Mouse (Mus musculus): Measurements from ENCODE around the gene Lrch1. TPM values are rescaled to one million over a fixed set of nuclear protein-coding genes. Genes with fewer than 3 reads are reported as not detected.

The Lrch1 gene
- total RNA-seq, 2 experiments from 2014 or later: 16.8 to 17.9 TPM

DNA sequence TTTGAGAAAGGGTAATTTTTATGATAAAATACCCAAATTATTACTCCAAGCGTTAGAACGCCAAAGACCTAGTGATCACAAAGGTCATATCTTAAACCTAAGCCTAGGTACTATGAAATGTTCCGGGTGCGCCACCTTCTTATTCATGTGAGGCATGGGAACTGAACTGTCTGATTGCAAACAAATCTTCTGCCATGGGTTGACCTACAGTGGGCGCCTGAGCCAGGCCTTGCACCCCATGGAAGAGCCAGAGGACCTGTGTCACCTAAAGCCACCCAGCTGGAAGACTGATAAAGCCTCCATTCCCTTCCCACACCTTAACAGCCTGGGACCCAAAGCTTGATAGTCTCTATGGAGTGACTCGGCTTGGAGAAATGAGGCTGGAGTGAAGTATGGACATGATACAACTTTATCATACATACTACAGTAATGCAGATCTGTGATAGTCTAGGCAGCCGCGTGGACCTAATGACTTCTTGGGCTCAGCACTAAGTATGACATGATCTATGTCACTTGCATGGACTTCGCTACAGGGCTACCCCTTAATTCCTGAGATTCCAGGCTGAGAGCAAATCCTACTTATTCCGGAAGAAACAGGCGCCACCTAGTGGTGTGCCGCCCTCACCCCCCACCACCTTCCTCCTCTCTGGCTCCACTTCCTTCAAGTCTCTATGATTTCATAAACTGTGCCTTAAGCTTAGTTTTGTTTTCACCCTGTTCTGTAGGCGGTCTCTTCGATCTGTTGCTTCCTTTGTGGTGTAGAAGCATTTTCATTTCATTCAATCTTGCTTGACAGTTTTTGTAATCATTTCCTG is 957 bp upstream of the Lrch1 start:
- DNase-seq (ENCODE audit: low spot score): no peak
- intact Hi-C loops (cut with DNase I): loop anchor here (1.0 to 5.0 kb wide), 4 partner anchors 39 to 184 kb away; no protein-coding TSS in a partner anchor

DNA sequence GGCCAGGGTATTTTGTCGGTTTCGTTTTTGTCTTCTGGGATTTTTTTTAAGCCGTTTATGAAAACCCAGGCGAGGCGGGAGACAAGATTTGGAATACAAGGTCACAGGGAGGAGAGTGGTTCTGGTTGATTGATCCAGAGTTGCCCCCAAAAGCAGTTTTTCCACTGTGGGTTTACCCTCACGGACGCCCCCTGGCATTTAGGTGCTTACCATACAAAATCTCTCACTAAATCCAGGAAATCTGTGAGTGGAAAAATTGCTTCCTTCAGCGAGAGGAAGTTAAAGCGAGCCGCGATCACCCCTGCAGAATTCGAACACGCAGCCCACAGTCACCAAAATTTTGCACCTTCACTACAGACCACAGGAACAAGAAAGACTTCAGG is 329 bp upstream of the Lrch1 start:
- intact Hi-C loops (cut with DNase I): loop anchor here (5.0 kb wide), 3 partner anchors 39 to 96 kb away; no protein-coding TSS in a partner anchor
- DNase-seq (ENCODE audit: low spot score): no peak

DNA sequence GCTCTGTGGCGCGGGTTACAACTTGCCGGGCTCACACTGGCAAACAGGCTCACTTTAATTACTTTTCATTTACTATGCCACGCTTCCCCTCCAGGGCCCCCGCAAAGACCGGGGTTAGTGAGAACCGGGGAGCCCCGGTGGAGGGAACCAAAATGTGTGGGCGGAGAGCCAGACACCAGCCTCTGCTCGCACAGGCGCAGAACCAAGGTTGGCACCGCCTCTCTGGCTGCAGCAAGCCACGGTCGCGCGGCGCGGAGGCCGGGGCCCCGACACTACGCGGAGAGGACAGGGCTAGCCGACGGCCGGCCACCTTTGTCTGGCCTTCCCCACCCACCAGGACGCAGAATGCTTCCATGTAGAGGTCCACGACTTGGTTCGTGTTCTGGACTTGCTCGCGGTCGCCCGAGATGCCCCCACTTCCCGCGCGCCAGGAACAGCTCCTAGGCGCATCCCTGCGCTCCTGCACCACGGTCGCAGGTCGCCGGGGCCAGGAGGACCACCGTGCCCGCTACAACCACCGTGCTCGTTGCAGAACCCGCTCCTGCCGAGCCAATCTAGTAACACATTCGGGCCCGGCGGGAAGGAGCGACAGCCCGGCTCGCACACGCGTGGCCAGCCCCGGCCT is 813 bp downstream of the Lrch1 start:
- intact Hi-C loops (cut with DNase I): loop anchor here (2.0 to 5.0 kb wide), 4 partner anchors 32 to 95 kb away; no protein-coding TSS in a partner anchor
- DNase-seq (ENCODE audit: low spot score): peak; percentile 70

DNA sequence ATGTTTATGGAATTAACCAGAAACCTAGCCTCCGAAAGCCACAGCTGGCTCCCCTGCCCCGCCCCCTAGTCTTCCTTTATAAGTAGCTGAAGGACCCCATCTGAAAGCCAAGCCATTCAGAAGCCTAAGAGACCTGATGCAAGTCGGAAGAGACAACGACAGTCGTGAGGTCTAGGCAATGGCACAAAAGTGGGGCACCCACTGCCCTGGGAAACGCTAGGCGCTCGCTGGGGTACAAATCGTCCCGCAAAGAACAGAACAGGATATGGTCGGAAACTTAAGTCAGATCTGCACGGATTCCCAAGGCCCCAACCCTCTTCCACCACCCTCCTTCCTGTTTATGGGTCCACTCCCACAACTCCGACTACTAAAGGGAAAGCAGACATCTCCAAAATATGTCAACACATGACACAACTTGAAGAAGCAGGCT is 1.3 kb downstream of the Lrch1 start:
- DNase-seq (ENCODE audit: low spot score): no peak
- intact Hi-C loops (cut with DNase I): loop anchor here (2.0 to 5.0 kb wide), 4 partner anchors 32 to 94 kb away; no protein-coding TSS in a partner anchor

DNA sequence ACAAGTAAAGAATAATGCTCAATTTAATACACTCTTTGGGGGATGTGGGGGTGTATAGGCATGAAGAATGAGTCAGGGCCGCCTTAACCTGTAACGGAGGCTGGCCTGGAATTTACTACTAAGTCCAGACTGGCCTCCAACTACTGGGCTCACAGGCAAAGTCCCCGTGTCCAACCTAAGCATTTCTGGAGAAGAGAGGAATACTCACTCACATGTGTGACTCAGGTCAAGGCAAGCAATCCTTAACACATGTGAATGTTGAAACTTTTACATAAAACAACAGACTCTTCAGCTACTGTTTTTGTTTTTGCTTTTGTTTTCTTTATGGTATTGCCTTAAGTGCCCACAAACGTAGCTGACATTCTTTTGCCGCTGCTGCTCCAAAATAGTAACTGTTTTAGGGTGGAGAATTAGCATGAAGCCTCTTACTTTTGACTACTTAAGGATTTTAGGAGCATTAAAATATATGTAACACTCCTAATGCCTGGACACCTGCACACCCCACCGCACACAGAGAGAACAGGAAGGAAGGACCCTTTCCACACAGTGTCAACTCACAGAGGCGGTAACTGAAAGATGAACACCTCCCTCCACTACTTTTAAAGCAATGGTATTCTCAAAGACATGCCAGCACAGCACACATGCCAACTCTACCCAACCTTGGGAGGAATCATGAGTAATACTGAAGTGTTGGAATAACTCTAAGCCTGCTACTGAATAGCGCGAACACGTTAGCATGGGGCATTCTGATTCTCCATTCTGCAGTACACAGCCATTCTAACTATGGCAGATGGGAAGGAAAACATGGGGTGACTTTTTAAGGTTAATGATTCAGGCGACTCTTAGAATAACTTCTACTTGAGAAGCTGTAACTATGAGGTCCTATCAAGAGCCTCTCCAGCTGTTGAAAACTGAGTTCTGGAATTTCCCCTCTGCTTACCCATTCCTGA is 2.1 kb downstream of the Lrch1 start:
- intact Hi-C loops (cut with DNase I): loop anchor here (2.0 to 5.0 kb wide), 5 partner anchors 31 to 93 kb away; no protein-coding TSS in a partner anchor
- DNase-seq (ENCODE audit: low spot score): no peak

DNA sequence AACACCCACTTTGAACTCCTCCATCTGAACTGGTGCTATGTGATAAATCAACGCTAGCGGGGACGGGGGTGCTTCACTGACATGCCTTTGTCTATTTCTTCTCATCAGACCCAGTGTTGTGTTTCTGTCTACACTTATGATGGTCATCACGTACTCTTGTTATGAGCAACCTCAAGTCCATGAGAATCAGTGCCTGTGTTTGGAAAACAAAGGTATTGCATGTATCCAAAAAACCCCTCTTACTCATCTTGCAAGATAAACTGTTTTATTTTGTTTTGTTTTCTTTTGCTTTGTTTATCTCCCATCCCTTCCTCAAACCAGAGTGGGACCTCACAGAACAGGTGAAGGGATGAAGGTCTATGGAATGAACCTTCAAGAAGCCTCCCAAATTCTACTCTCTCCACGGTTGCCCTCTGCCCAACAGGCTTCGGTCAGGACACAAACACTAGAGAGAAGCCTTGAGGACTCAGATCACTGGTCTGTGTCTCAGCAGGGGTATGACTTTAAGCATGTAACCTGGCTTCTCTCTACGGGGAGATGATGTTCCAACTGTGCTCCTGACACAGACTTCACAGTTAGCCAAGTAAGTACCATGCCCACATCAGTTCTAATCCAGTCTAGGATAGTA is 3.4 kb downstream of the Lrch1 start:
- intact Hi-C loops (cut with DNase I): loop anchor here (2.0 kb wide), 1 partner anchor 39 kb away; no protein-coding TSS in a partner anchor
- DNase-seq (ENCODE audit: low spot score): no peak

DNA sequence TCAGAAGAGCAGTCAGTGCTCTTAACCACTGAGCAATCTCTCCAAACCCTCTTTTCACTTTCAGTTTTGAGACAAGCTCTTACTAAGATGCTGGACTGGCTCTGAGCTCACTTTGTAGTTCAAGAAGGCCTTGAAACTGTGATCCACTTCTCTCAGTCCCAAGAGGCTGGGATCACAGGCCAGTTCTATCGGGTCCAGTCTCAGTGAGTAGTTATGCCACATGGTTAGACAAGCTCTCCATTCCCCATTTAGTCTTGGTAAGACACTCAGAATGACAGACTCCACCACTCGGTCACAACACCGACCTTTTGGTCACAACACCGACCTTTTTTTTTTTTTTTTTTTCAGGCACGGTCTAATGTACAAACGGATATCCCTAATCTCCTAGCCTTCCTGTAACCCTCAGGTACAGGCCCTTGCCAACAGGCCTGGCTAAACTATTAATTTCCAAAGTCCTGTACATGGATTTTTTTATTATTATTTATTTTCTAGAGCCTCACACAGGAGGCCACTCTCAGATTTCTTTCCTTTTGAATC is 4.0 kb downstream of the Lrch1 start:
- DNase-seq (ENCODE audit: low spot score): no peak
- intact Hi-C loops (cut with DNase I): loop anchor here (2.0 kb wide), 1 partner anchor 39 kb away; no protein-coding TSS in a partner anchor

DNA sequence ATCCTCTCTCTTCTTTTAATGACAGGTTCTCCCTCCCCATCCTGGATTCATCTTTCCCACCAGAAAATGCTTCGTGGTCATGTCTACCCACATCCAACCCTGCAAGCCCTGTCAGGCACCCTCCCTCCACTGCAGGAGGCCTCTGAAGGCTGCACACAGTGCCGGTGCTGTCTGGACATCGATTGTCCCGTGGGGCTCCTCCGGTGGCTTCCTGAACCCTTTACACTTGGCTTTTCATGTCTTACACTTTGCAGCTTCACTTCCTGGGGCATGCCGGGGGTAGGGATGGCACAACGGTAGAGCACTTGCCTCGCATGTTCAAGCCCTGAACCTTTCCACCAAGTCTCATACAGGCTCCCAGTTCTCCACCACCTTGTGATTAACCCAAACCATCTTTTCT is 4.7 kb downstream of the Lrch1 start:
- no peak for DNase-seq (ENCODE audit: low spot score)
- intact Hi-C loops (cut with DNase I): no loop called here

DNA sequence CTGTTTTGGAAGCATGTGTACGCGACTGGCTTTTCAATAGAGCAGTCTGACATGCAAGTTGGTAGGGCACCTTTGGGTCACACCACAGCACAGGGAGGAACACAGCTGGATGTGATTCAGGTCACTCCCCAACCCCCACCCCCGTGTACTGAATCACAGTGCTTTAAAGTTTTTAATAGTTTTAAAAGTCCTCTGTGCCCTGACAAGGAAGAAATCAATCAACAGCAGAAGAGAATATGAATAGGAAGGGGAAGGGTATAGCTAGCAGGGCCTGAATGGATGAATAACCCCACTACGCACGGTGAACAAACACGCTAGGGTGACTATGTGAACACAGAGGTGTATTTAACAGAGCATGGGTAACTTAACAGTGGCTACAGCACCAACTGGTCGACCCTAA is 6.1 kb downstream of the Lrch1 start:
- DNase-seq (ENCODE audit: low spot score): no peak
- intact Hi-C loops (cut with DNase I): no loop called here

DNA sequence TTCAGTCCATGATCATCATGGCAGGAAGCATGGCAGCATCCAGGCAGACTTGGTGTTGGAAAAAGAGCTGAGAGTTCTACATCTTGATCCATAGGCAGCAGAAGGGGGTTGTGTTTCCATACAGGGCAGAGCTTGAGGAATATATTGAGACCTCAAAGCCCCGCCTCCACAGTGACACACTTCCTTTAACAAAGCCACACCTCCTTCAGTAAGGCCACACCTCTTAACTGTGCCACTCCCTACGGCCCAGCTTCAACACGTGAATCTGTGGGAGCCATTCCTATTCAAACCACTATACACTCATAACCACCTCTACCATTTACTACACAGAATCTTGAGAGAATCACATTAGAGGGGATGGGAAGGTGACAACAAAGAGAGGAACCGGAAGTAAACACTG is 6.9 kb downstream of the Lrch1 start:
- no peak for DNase-seq (ENCODE audit: low spot score)
- intact Hi-C loops (cut with DNase I): no loop called here

DNA sequence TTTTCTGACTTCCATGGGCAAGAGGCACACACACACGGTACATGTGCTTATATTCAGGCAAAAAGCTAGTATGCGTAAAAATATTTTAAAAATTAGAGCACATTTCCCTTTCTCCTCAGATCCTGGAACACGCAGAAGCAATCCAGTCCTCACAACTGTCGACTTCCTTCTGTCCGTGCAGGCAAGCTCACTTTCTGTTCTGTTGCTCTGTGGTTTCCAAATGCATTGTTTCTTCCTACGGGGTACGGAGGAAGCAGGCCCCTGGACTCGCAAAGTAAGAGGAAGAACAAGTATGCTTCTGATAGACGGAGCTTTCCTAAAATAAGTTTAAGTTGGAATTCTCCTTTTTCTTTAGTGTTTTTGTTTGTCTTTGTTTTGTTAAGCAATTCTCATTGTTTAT is 8.3 kb downstream of the Lrch1 start:
- intact Hi-C loops (cut with DNase I): no loop called here
- DNase-seq (ENCODE audit: low spot score): no peak

DNA sequence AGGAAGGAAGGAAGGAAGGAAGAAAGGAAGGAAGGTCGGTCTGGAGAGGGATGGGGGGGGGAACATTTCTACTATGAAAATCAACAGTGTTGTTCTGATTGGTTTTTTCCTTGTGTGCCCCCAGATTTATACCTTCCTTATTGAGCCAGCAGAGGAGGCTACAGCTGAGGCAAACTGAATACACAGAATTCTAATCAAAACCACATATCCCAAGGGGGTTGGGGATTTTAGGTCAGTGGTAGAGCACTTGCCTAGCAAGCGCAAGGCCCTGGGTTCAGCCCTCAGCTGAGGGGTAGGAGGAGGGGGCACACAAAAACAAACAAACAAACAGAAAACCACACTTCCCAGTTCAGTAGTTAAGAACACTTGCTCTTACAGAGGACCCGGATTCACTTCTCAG is 8.8 kb downstream of the Lrch1 start:
- intact Hi-C loops (cut with DNase I): no loop called here
- DNase-seq (ENCODE audit: low spot score): no peak

DNA sequence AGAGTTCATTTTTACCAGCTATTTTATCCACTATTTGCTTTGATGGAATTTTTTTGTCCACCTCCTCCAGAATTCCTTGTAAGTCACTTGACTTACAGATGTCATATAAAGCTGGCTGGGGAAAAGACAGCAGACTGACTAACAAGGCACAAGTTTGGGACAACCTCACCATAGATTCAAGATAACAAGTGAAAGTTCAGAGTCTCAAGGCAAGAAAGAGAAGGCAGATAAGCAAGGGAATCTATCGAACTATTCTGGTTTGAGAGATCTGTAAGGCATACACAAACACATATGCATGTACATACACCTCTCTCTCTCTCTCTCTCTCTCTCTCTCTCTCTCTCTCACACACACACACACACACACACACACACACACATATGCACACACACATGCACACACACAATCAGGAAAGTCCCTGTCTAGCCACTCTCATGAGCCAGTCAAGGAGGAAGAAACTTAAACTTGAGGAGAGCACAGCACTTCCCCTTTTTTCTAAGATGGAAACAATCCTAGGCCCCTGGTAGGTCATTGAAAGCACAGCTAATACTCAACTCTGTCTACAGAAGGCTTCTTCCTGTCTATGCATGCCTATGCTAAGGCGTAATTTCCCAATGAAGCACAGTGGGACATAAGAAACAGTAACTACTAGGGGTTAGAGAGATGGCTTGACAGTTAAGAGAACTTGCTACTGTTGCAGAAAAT is 11.0 kb downstream of the Lrch1 start:
- DNase-seq (ENCODE audit: low spot score): no peak
- intact Hi-C loops (cut with DNase I): no loop called here

DNA sequence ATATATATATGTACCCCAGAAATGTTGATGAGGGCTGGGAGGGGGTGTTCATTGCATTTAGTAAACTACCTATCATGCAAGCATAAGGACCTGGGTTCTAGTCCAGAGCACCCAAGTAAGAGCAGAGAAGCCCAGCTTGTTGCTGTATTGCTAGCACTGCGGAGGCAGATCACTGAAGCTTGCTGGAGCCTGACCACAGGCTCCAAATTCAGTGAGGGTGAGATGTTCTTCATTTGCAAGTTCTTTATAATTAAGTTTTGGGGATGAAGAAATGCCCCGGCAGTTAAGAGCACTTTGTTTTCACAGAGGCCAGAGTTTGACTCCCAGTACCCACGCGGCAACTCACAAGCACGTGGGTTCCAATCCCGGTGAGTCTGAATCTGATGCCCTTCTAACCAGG is 12.6 kb downstream of the Lrch1 start:
- no peak for DNase-seq (ENCODE audit: low spot score)
- intact Hi-C loops (cut with DNase I): no loop called here

DNA sequence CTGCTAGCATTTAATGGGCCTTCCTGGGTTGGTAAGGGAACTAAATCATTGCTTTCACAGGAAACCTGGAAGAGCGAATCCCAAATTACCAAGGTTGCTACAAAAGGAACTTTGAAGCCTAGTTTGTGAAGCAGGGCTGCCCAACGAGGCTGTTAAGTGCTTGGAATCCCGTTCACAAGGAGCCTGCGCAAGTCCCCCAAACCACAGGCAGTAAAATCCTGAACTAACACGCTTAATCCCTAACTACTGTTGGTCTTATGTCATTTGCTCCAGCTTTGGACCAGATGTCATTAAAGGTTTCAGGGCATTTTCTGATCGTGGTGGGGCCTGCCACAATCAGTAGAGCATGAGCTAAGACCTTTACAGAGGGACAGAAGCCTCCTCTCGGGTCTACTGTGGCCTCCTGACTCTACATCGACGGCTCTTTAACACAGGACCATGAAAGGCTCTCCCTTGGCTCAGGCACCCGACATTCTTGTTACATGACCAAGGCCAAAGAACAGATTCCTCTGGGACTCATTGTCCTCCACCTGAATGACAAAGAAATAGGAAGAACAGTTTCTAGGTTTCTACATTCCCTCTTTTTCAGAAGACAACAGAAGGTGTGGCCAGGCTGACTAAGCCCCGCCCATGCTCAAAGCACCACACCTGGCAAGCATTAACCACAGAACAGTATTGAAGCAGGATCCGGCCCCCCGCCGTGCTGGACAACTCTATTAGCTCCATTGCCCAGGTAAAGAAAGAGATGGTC is 13.5 kb downstream of the Lrch1 start:
- intact Hi-C loops (cut with DNase I): no loop called here
- no peak for DNase-seq (ENCODE audit: low spot score)

DNA sequence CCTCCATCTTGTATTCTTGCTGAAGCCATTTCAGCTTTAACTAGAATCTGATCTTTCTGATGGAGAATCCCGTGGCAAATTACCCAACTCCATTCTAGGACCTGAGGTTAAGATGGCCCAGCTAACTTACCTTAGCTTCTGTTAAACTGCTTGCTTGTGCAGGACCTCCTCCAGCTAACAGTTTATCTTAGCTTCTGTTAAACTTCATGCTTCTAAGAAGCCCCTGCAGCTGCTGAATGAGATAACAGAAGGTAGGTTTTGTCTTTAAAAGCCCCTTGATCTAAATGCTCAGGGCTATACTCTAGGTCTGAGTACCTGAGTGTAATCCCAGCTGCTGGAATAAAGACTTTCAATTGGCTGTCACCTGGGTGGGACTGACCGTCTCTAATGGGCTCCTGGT is 17.9 kb downstream of the Lrch1 start:
- DNase-seq (ENCODE audit: low spot score): no peak
- intact Hi-C loops (cut with DNase I): no loop called here

DNA sequence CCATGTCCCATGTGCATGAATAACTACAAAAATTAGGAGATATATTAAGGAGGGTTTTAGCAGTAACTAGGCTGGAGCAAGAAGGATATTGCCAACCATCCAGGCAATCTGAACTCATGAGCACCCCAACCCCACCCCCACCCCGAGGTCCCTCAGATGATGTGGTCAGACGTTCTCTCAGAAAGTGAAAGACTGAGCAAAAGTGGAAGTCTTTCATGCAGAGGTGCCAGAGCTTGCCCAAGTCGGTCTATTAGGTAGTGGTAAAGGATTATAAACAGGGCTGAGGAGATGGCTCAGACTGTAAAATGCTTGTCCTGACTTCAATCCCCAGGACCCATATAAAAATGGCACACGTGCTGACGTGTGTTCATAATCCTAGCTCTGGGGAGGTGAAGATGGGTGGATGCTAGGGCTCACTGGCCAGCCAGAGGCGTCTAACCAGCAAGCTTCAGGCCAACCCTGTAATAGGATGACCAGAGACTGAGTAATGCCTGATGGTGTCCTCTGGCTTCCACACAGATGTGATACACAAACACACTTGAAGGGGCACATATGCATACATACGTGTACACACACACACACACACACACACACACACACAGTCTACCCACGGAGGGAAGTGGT is 18.8 kb downstream of the Lrch1 start:
- no peak for DNase-seq (ENCODE audit: low spot score)
- intact Hi-C loops (cut with DNase I): no loop called here

Measured in heart, postnatal 25 days (tissue).